Mouse (Mus musculus) liver, embryonic 16.5 days (tissue): ENCODE measurements around the gene Plce1. TPM values are rescaled to one million over a fixed set of nuclear protein-coding genes. Genes with fewer than 3 reads are reported as not detected.

Experiments
- ATAC-seq: fragments of 200-750 bp; cut with Nextera tagmentation; 2 replicates; pipeline ENCODE4 v1.8.0; 2017; ENCODE audit warnings: low read depth, mild to moderate bottlenecking, moderate number of reproducible peaks, moderate library complexity
- H3K27ac ChIP-seq: fragments of 300-500 bp; sonication (generic); 2 replicates; pipeline ENCODE4 v1.5.1; 2014; ENCODE audit warnings: mild to moderate bottlenecking, low read length
- H3K27me3 ChIP-seq: fragments of 300-500 bp; sonication (generic); 2 replicates; pipeline ENCODE4 v1.6.1; 2014; ENCODE audit warnings: low read depth, low read length, mixed read lengths; ENCODE audit not compliant: control insufficient read depth, insufficient read depth
- H3K36me3 ChIP-seq: fragments of 300-500 bp; sonication (generic); 2 replicates; pipeline ENCODE4 v1.6.1; 2014; ENCODE audit warnings: mild to moderate bottlenecking; ENCODE audit not compliant: control insufficient read depth, insufficient read depth
- H3K4me1 ChIP-seq: fragments of 300-500 bp; sonication (generic); 2 replicates; pipeline ENCODE4 v1.6.1; 2014; ENCODE audit warnings: low read depth, low read length, mixed read lengths; ENCODE audit not compliant: control insufficient read depth
- H3K4me2 ChIP-seq: fragments of 300-500 bp; sonication (generic); 2 replicates; pipeline ENCODE4 v1.6.1; 2014; ENCODE audit warnings: low read depth, low read length, mixed read lengths
- H3K4me3 ChIP-seq: fragments of 300-500 bp; sonication (generic); 2 replicates; pipeline ENCODE4 v1.5.1; 2014; ENCODE audit warnings: low read depth, mild to moderate bottlenecking, low read length
- H3K9ac ChIP-seq: fragments of 300-500 bp; sonication (generic); 2 replicates; pipeline ENCODE4 v1.6.1; 2014; ENCODE audit warnings: low read depth, low read length
- H3K9me3 ChIP-seq: fragments of 300-500 bp; sonication (generic); replicated peaks from 2 replicates; pipeline ENCODE4 v1.6.1; 2016; ENCODE audit warnings: low read length; ENCODE audit not compliant: control insufficient read depth
- WGBS: fragments of 180-500 bp; shearing (Covaris S2); extraction: QIAGEN DNeasy Blood & Tissue Kit; methylation state at CpG from one replicate; pipeline ENCODE4 v1.1.7; 2014; ENCODE audit not compliant: insufficient replicate concordance; 5-methylcytosine and 5-hydroxymethylcytosine counted together
- polyA plus RNA-seq: library from polyadenylated mRNA; unstranded; fragments of >200 nt; fragmentation: Nextera tagmentation; extraction: Ambion mirVana; gene quantifications from 2 replicates; pipeline ENCODE4 v1.2.1, GENCODE M21; 2015

Gene Plce1
- polyA plus RNA-seq, 1 experiment from 2014 or later: 0.68 TPM

- Histone ChIP-seq H3K27me3 (no peaks in the 10 kb centered on the region), H3K9me3 (no peaks in the 10 kb centered on the region), H3K4me1 (no peaks in the 10 kb centered on the region), H3K9ac (no peak overlapping the region), H3K27ac (no peak overlapping the region), H3K4me3 (no peak overlapping the region), H3K36me3 (no peaks in the 10 kb centered on the region), H3K4me2 (no peak overlapping the region)
- ATAC-seq: no peak
- WGBS: 68% methylated on average over 8 of the region's 8 CpGs
These were observed 128.2 kb downstream of the Plce1 start for GRCm38 (mm10) chr19:38608951-38609654.

- H3K27me3 ChIP-seq: no peaks in the 10 kb centered on the region
- H3K4me3 ChIP-seq: no peak overlapping the region
- no peaks in the 10 kb centered on the region for H3K36me3 ChIP-seq
- no peaks in the 10 kb centered on the region for H3K4me1 ChIP-seq
- WGBS: 64% methylated on average over 2 of the region's 2 CpGs
- no peak overlapping the region for H3K4me2 ChIP-seq
- ATAC-seq: no peak
- no peak overlapping the region for H3K27ac ChIP-seq
- H3K9me3 ChIP-seq: no peaks in the 10 kb centered on the region
- no peak overlapping the region for H3K9ac ChIP-seq
These were observed 129.4 kb downstream of the Plce1 start for GRCm38 (mm10) chr19:38610291-38610690.

- 61% methylated on average over 8 of the region's 8 CpGs for WGBS
- H3K9ac ChIP-seq: no peak overlapping the region
- no peak overlapping the region for H3K27ac ChIP-seq
These were observed 129.9 kb downstream of the Plce1 start for GRCm38 (mm10) chr19:38610809-38611208.

GRCm38 (mm10) chr19:38614067-38614675, 133.3 kb downstream of the Plce1 start:
- Histone ChIP-seq H3K27ac (no peak overlapping the region), H3K4me3 (no peak overlapping the region), H3K4me1 (no peaks in the 10 kb centered on the region), H3K36me3 (no peaks in the 10 kb centered on the region), H3K9me3 (no peaks in the 10 kb centered on the region), H3K9ac (no peak overlapping the region), H3K4me2 (no peak overlapping the region), H3K27me3 (no peaks in the 10 kb centered on the region)
- 53% methylated on average over 11 of the region's 11 CpGs for WGBS
- no peak for ATAC-seq

More at GRCm38 (mm10) chr19:38610809-38611208, 129.9 kb downstream of the Plce1 start:
- no peak for ATAC-seq
- H3K27me3 ChIP-seq: no peaks in the 10 kb centered on the region
- no peaks in the 10 kb centered on the region for H3K4me1 ChIP-seq
- no peaks in the 10 kb centered on the region for H3K9me3 ChIP-seq
- no peak overlapping the region for H3K4me2 ChIP-seq
- no peaks in the 10 kb centered on the region for H3K36me3 ChIP-seq
- H3K4me3 ChIP-seq: no peak overlapping the region

- H3K27me3 ChIP-seq: no peaks in the 10 kb centered on the region
- no peak overlapping the region for H3K9ac ChIP-seq
- H3K4me1 ChIP-seq: no peaks in the 10 kb centered on the region
- ATAC-seq: no peak
- 42% methylated on average over 6 of the region's 6 CpGs for WGBS
- no peak overlapping the region for H3K4me2 ChIP-seq
- no peak overlapping the region for H3K27ac ChIP-seq
- no peaks in the 10 kb centered on the region for H3K9me3 ChIP-seq
- H3K4me3 ChIP-seq: no peak overlapping the region
- no peaks in the 10 kb centered on the region for H3K36me3 ChIP-seq
These were observed 134.4 kb downstream of the Plce1 start for GRCm38 (mm10) chr19:38615356-38615755.

GRCm38 (mm10) chr19:38620134-38620533, 139.2 kb downstream of the Plce1 start:
- Histone ChIP-seq H3K4me1 (no peaks in the 10 kb centered on the region), H3K27me3 (no peaks in the 10 kb centered on the region), H3K4me3 (no peak overlapping the region), H3K4me2 (no peak overlapping the region), H3K36me3 (no peaks in the 10 kb centered on the region), H3K9me3 (no peaks in the 10 kb centered on the region), H3K9ac (no peak overlapping the region), H3K27ac (no peak overlapping the region)
- no peak for ATAC-seq
- WGBS: 65% methylated on average over 4 of the region's 4 CpGs

- Histone ChIP-seq H3K9me3 (no peaks in the 10 kb centered on the region), H3K27ac (no peak overlapping the region), H3K4me1 (no peaks in the 10 kb centered on the region), H3K4me3 (no peak overlapping the region), H3K36me3 (no peaks in the 10 kb centered on the region), H3K4me2 (no peak overlapping the region), H3K27me3 (no peaks in the 10 kb centered on the region), H3K9ac (no peak overlapping the region)
- 68% methylated on average over 10 of the region's 10 CpGs for WGBS
- no peak for ATAC-seq
These were observed 140.6 kb downstream of the Plce1 start for GRCm38 (mm10) chr19:38621546-38621945.

- H3K9ac ChIP-seq: no peak overlapping the region
- no peaks in the 10 kb centered on the region for H3K4me1 ChIP-seq
- WGBS: 66% methylated on average over 9 of the region's 9 CpGs
- no peak for ATAC-seq
- no peak overlapping the region for H3K27ac ChIP-seq
- no peak overlapping the region for H3K4me2 ChIP-seq
- H3K27me3 ChIP-seq: no peaks in the 10 kb centered on the region
- no peak overlapping the region for H3K4me3 ChIP-seq
- H3K9me3 ChIP-seq: no peaks in the 10 kb centered on the region
- no peaks in the 10 kb centered on the region for H3K36me3 ChIP-seq
These were observed 145.5 kb downstream of the Plce1 start for GRCm38 (mm10) chr19:38626246-38627015.
